Mouse (Mus musculus) liver, embryonic 12.5 days (tissue): ENCODE data around the gene Cebpe. TPM values are rescaled to one million over a fixed set of nuclear protein-coding genes. Genes with fewer than 3 reads are reported as not detected.

Experiments used
- ATAC-seq: fragments of 200-750 bp; cut with Nextera tagmentation; 2 replicates; pipeline ENCODE4 v1.8.0; 2017; ENCODE audit warnings: moderate number of reproducible peaks, mild to moderate bottlenecking, moderate library complexity
- H3K27ac ChIP-seq: fragments of 300-500 bp; sonication (generic); 2 replicates; pipeline ENCODE4 v1.5.1; 2016; ENCODE audit warnings: mild to moderate bottlenecking
- H3K27me3 ChIP-seq: fragments of 300-500 bp; sonication (generic); replicated peaks from 2 replicates; pipeline ENCODE4 v1.6.1; 2016; ENCODE audit warnings: mild to moderate bottlenecking, moderate library complexity
- H3K36me3 ChIP-seq: fragments of 300-500 bp; sonication (generic); 2 replicates; pipeline ENCODE4 v1.6.1; 2016; ENCODE audit warnings: mild to moderate bottlenecking, moderate library complexity
- H3K4me1 ChIP-seq: fragments of 300-500 bp; sonication (generic); 2 replicates; pipeline ENCODE4 v1.6.1; 2016
- H3K4me2 ChIP-seq: fragments of 300-500 bp; sonication (generic); 2 replicates; pipeline ENCODE4 v1.6.1; 2016; ENCODE audit warnings: mild to moderate bottlenecking, moderate library complexity
- H3K4me3 ChIP-seq: fragments of 300-500 bp; sonication (generic); 2 replicates; pipeline ENCODE4 v1.5.1; 2016; ENCODE audit warnings: mild to moderate bottlenecking, moderate library complexity
- H3K9ac ChIP-seq: fragments of 300-500 bp; sonication (generic); 2 replicates; pipeline ENCODE4 v1.6.1; 2016; ENCODE audit warnings: mild to moderate bottlenecking, moderate library complexity
- H3K9me3 ChIP-seq: fragments of 300-500 bp; sonication (generic); replicated peaks from 2 replicates; pipeline ENCODE4 v1.6.1; 2016; ENCODE audit warnings: mild to moderate bottlenecking, moderate library complexity
- WGBS: fragments of 180-500 bp; shearing (Covaris S2); methylation state at CpG from one replicate; pipeline ENCODE4 v1.1.7; 2016; ENCODE audit not compliant: insufficient replicate concordance; 5-methylcytosine and 5-hydroxymethylcytosine counted together
- polyA plus RNA-seq: library from polyadenylated mRNA; unstranded; fragments of >200 nt; fragmentation: Nextera tagmentation; extraction: Ambion mirVana; gene quantifications from 2 replicates; pipeline ENCODE4 v1.2.1, GENCODE M21; 2016

Gene Cebpe
- polyA plus RNA-seq, 1 experiment from 2014 or later: 3.7 TPM

DNA sequence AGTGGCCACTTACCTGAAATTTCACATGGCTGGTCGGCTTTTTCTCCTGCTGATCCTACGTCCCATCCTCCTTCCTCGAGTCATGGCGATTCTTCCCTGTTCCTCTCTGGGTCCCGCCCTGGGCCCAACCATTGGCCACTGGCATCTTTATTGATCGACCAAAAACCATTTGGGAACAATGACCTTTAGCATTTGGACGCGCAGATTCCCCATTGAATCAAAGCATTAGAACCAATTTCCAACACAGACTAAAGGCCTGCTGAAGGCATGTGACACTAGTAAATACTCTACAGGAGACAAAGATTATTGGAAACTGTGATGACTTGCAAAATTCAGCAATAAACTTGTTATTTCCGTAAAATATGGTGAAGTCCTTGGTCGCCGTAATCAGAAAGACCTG, 8.1 kb upstream of the Cebpe start:
- no peak overlapping the region for H3K4me3 ChIP-seq
- WGBS: 71% methylated on average over 11 of the region's 11 CpGs
- ATAC-seq: no peak
- H3K9ac ChIP-seq: no peak overlapping the region
- H3K9me3 ChIP-seq: no peaks in the 10 kb centered on the region
- H3K27me3 ChIP-seq: peaks cover 11% of the 10 kb centered on the region; the same call in 1 of the 2 replicates
- H3K4me2 ChIP-seq: no peak overlapping the region
- H3K27ac ChIP-seq: no peak overlapping the region
- H3K36me3 ChIP-seq: no peaks in the 10 kb centered on the region
- peaks cover 4% of the 10 kb centered on the region; the same call in 1 of the 2 replicates for H3K4me1 ChIP-seq

DNA sequence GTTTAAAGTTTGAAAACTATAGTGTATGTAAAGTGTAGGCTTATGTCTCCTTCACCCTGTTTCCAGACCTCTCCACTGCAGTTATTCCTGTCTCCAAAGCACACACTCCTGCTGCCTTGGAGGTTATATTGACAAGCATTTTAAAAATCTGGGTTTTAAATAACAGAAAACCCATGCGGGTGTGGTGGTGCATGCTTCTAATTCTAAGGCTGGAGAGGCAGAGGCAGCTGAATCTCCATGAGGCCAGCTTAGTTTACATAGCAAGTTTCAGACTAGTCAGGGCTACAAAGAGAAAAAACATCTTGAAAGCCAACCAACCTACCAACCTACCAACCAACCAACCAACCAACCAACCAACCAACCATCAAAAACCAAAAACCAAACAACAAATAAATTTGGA, 3.4 kb upstream of the Cebpe start:
- peaks cover 24% of the 10 kb centered on the region for H3K27me3 ChIP-seq
- H3K27ac ChIP-seq: no peak overlapping the region
- H3K36me3 ChIP-seq: no peaks in the 10 kb centered on the region
- WGBS: 55% methylated on average over 1 of the region's 1 CpGs
- H3K4me3 ChIP-seq: no peak overlapping the region
- no peak overlapping the region for H3K9ac ChIP-seq
- no peaks in the 10 kb centered on the region for H3K9me3 ChIP-seq
- H3K4me1 ChIP-seq: peaks cover 10% of the 10 kb centered on the region
- H3K4me2 ChIP-seq: no peak overlapping the region
- ATAC-seq: no peak

DNA sequence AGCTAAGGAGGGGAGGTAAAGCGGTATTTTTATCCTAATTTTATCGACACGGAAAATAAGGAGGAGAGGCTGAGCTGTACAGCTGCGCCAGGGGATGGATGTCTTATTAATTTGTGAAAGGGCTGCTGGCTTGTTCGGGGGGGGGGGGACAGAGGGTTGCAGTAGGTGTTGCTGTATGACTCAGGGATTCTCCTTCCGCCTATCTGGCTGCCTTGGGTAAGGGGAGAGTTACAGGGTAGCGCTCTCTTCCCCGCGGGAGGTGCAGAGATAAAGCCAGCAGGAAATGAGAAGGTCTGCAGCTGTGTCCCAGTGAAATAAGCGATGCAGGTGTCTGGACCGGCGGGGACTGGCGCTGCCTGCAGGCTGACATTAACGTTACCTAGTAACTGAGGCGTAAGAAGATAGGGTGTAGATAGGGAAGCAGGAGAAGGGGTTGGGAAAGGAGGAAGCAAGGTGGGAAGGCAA, 2.7 kb upstream of the Cebpe start:
- peak overlapping the region; percentile 70 for H3K4me2 ChIP-seq
- H3K4me1 ChIP-seq: peaks cover 10% of the 10 kb centered on the region
- H3K9ac ChIP-seq: no peak overlapping the region
- no peak overlapping the region for H3K27ac ChIP-seq
- no peaks in the 10 kb centered on the region for H3K9me3 ChIP-seq
- peak overlapping the region; percentile 37 for H3K4me3 ChIP-seq
- no peaks in the 10 kb centered on the region for H3K36me3 ChIP-seq
- peaks cover 32% of the 10 kb centered on the region for H3K27me3 ChIP-seq
- ATAC-seq: peak; percentile 38; the same call in 1 of the 2 replicates
- WGBS: 2% methylated on average over 15 of the region's 15 CpGs

DNA sequence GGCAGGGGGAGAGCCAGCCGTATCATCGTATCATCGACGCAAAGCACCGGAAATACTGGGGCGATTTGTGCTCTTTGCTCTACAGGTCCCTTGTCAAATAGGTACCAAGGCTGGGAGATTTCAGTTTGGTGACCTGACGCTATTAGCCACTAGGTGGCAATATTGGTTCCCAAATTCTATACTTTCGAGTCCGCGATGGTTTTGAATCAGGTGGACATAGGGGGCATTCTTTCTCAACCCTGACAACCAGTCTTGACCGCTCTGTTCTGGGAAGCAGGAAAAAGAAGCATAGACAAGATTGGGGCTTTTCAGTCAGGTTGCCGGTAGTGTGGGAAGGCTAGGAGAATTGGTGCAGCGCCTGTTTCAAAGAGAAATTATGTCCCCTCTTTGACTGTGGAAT, 2.1 kb upstream of the Cebpe start:
- WGBS: under 1% methylated on average over 13 of the region's 13 CpGs
- H3K27me3 ChIP-seq: peaks cover 37% of the 10 kb centered on the region

DNA sequence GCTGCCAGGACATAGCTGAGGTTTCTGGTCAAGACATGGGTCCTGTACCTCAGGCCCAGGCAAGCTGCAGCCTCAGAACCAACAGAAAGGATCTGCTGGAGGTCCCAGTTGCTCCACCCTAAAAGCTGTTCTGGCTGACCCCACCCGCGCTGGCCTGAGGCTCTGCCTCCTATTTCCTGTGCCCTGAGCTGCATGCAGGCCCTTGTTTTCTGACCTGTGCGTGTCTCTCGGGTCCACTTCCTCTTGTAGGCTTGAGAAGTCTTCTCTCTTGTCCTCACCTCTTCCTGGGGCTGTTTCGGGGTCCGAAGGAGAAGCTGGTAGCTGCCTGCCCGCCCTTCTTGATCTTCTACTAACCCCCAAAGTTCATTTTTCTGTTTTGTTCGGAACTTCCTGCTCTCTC, 887 bp upstream of the Cebpe start:
- Histone ChIP-seq H3K9me3 (no peaks in the 10 kb centered on the region), H3K27me3 (peaks cover 49% of the 10 kb centered on the region), H3K4me3 (no peak overlapping the region), H3K4me1 (peaks cover 15% of the 10 kb centered on the region), H3K27ac (no peak overlapping the region), H3K4me2 (no peak overlapping the region), H3K36me3 (no peaks in the 10 kb centered on the region), H3K9ac (no peak overlapping the region)
- WGBS: 28% methylated on average over 8 of the region's 8 CpGs
- ATAC-seq: no peak

More for the DNA sequence above, 2.1 kb upstream of the Cebpe start:
- Histone ChIP-seq H3K9me3 (no peaks in the 10 kb centered on the region), H3K4me3 (peak overlapping the region; percentile 37), H3K4me1 (peaks cover 10% of the 10 kb centered on the region), H3K9ac (no peak overlapping the region), H3K36me3 (no peaks in the 10 kb centered on the region), H3K27ac (no peak overlapping the region), H3K4me2 (peak overlapping the region; percentile 70)
- ATAC-seq: peak; percentile 48; the same call in 1 of the 2 replicates

DNA sequence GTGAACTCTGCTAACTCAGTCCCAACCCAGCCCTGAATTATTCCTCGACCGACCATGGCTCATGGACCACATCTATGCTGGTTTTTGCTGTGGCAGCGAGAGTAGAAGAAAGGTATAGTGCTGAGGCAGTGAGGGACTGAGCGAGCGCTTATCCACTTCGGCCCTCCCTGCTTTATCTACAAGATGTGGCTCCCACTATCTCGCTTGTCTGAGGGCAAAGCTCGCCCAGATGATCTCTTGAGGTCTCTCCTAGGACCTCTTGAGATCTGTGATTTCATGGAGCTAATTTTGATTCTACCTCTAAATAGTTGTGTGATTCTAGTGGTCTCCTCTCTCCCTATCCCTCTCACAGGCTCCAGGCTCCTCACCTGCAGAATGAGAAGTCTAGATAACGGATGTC, 2.9 kb downstream of the Cebpe start:
- peaks cover 73% of the 10 kb centered on the region for H3K27me3 ChIP-seq

DNA sequence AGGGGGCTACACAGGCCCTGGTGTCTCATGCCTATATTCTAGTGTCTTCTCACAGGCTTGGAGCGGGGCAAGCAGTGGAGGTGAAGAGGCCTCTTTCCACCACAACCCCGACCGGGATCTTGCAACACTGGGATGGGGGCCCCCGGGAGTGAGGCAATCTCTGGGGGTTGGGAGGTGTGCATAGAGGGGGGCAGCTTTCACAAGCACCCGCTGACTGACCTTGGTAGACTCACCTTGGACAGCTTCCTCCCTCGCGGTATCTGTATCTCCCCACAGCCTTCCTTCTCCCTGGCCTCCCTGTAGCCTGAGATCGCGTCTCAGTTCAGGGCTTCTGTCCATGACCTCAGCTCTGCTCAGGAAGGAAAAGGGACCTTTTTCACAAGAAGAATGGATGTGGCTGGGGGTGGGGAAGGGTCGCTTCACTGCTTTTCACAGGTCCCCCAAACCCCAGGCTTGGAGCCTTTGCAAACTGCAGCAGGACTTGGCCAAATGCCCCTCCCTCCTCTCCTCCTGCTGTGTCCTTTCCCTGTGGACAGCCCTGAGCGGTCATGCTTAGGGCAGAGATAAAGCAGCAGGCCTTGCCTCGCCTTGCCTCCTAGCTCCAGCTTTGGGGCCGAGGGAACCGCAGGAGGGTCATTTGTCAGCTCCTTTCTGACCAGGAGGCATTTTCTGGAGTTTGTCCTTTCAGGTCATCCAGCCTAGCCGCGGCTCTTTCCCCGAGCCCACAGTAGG, 5.2 kb downstream of the Cebpe start:
- Histone ChIP-seq H3K9ac (no peak overlapping the region), H3K4me2 (peak overlapping the region; percentile 38), H3K4me1 (peaks cover 34% of the 10 kb centered on the region), H3K36me3 (no peaks in the 10 kb centered on the region), H3K9me3 (no peaks in the 10 kb centered on the region), H3K27me3 (peaks cover 90% of the 10 kb centered on the region), H3K4me3 (no peak overlapping the region), H3K27ac (peak overlapping the region; percentile 10; the same call in 1 of the 2 replicates)
- no peak for ATAC-seq
- 15% methylated on average over 17 of the region's 17 CpGs for WGBS

More for the DNA sequence above, 2.9 kb downstream of the Cebpe start:
- Histone ChIP-seq H3K36me3 (no peaks in the 10 kb centered on the region), H3K9me3 (no peaks in the 10 kb centered on the region), H3K4me1 (peaks cover 34% of the 10 kb centered on the region), H3K4me2 (no peak overlapping the region), H3K9ac (no peak overlapping the region), H3K27ac (no peak overlapping the region), H3K4me3 (no peak overlapping the region)
- ATAC-seq: no peak
- WGBS: 39% methylated on average over 9 of the region's 9 CpGs

DNA sequence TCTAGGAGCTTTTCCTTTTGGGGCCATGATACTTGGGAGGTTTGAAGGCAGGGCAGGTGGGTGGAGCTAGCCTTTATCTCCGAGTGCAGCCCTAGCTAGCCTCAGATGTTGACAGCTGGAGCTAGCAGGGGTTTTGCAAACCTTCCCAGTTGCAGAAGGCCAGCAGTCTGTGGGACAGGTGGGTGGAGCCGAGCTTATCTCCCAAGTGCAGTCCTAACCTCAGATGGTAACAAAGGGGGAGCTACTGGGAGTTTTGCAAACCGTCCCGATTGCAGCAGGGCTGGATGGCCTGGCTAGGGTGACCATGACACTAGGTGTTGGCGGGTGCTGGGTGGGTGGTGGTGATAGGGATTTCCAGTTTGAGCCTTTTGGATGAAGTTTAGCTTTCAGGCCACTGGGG, 6.1 kb downstream of the Cebpe start:
- Histone ChIP-seq H3K4me2 (peak overlapping the region; percentile 38), H3K36me3 (no peaks in the 10 kb centered on the region), H3K27ac (peak overlapping the region; percentile 43), H3K9ac (no peak overlapping the region), H3K9me3 (no peaks in the 10 kb centered on the region), H3K27me3 (peaks cover 85% of the 10 kb centered on the region), H3K4me3 (no peak overlapping the region), H3K4me1 (peaks cover 34% of the 10 kb centered on the region)
- 5% methylated on average over 5 of the region's 5 CpGs for WGBS
- ATAC-seq: peak; percentile 94

DNA sequence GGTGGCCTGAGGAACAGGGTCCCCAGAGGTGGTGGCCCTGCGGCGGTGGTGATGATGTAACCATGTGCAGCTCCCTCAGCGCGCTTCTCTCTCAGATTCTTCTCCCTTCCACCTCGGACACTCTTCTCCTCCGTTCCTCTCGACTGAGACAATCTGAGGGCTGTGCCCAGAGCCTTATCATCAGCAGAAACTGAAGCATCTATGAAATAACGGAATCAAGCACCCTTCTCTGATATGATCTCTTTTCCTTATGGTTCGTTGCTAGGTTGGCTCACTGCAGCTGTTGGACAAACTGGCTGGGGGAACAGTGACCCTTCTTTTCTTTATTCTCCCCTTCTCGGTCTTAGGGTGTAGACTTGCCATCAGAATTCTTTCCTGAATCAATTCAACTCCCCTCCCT, 8.8 kb downstream of the Cebpe start:
- no peak for ATAC-seq
- 31% methylated on average over 10 of the region's 10 CpGs for WGBS

DNA sequence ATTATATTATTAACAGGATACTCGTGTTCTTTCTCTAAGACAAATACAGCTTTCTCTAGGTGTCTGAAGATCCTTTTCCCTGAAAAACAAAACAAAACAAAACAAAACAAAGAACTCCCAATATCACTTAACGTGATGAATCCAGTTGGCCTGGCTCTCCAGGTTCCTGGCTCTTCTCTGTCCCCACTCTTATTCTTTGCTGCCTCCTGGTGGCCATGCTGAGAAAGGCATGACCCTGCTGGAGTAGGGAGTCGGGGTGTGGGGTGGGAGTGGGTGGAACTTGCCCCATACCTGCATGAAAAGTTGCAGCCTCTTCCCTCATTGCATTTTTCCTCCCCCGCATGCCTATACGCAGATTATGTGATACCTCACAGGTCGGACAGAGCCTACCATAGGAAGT, 10.7 kb downstream of the Cebpe start:
- WGBS: 7% methylated on average over 6 of the region's 6 CpGs
- no peak overlapping the region for H3K4me3 ChIP-seq
- no peaks in the 10 kb centered on the region for H3K9me3 ChIP-seq
- H3K36me3 ChIP-seq: no peaks in the 10 kb centered on the region
- no peak for ATAC-seq
- peaks cover 68% of the 10 kb centered on the region for H3K27me3 ChIP-seq
- no peak overlapping the region for H3K9ac ChIP-seq
- peaks cover 22% of the 10 kb centered on the region for H3K4me1 ChIP-seq
- H3K27ac ChIP-seq: no peak overlapping the region
- no peak overlapping the region for H3K4me2 ChIP-seq

More for the DNA sequence above, 8.8 kb downstream of the Cebpe start:
- Histone ChIP-seq H3K4me2 (no peak overlapping the region), H3K27me3 (peaks cover 77% of the 10 kb centered on the region), H3K27ac (no peak overlapping the region), H3K4me1 (peaks cover 29% of the 10 kb centered on the region), H3K36me3 (no peaks in the 10 kb centered on the region), H3K9me3 (no peaks in the 10 kb centered on the region), H3K4me3 (no peak overlapping the region), H3K9ac (no peak overlapping the region)

DNA sequence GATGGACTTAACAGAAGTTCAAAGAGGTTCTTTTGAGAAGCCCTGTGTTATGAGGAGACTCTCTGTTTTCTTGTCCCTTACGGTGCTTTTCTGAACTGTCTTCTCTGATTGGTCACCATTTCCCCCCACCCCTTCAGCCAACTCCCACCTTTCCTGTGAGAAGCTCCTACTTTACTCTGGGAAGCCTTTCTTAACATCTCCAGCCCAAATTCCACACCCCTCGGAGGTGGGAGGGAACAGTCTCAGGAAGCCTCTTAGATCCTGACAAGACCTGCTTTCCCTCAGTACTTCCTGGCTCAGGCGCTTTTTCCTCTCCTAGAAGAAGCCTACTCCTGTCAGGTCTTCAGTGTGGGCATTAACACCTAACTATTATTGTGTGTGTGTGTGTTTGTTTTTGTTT, 12.4 kb downstream of the Cebpe start:
- Histone ChIP-seq H3K4me3 (no peak overlapping the region), H3K9me3 (no peaks in the 10 kb centered on the region), H3K36me3 (no peaks in the 10 kb centered on the region), H3K27ac (no peak overlapping the region), H3K9ac (no peak overlapping the region), H3K27me3 (peaks cover 60% of the 10 kb centered on the region), H3K4me1 (peaks cover 13% of the 10 kb centered on the region; the same call in 1 of the 2 replicates), H3K4me2 (no peak overlapping the region)
- 44% methylated on average over 3 of the region's 3 CpGs for WGBS
- no peak for ATAC-seq

DNA sequence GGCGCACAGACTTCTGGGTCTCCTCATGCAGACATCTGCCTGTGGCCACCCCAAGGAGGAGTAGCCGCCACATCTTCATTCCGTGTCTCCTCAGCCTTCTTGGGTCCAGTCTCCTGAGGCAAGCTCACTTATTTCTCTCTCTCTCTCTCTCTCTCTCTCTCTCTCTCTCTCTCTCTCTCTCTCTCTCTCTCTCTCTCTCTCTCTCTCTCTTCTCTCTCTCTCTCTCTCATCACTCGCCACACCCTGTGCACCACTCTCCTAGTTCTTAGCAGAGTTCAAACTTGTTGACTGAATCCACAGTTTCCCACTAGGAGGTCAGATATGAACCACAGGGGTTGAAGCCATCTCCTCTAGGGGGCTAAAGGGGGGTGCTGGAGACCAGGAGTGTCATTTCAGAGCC, 13.2 kb downstream of the Cebpe start, which contains the start of gene Gm29776:
Gene Gm29776 (minus strand): TSS at position 101 of the 400 bp plus-strand sequence.
- Histone ChIP-seq H3K27me3 (peaks cover 52% of the 10 kb centered on the region), H3K4me3 (no peak within 1 kb of the TSS), H3K9ac (no peak within 1 kb of the TSS), H3K27ac (no peak within 1 kb of the TSS), H3K4me1 (peaks cover 13% of the 10 kb centered on the region; the same call in 1 of the 2 replicates), H3K36me3 (peaks cover 3% of the 10 kb centered on the region), H3K9me3 (no peaks in the 10 kb centered on the region), H3K4me2 (no peak within 1 kb of the TSS)
- ATAC-seq: no peak
- 54% methylated on average over 4 of the region's 4 CpGs for WGBS
